Mouse (Mus musculus) CH12.LX (cell line): ENCODE measurements at regions not wholly inside any gene's neighbourhood (a gene's known extent, or its start where the extent isn't known, plus 50 kb on each side); places are given as distances from the start of the nearest gene placed in this dataset.

Source experiments
- CTCF ChIP-seq, 2 experiments: IDR thresholded peaks in 1 of 2; conservative IDR thresholded peaks in 1 of 2; 2 replicates each; pipeline ENCODE4 v1.5.1; 2011 to 2012; ENCODE audit warnings: low read depth in 2 of 2, low read length in 2 of 2, improper control_type of control experiment in 1 of 2, inconsistent platforms in 1 of 2, mild to moderate bottlenecking in 1 of 2, moderate library complexity in 1 of 2
- ELF1 ChIP-seq: IDR thresholded peaks from 2 replicates; pipeline ENCODE4 v1.6.1; 2014; ENCODE audit warnings: low read depth, mild to moderate bottlenecking, inconsistent platforms, low read length, improper control_type of control experiment
- EP300 ChIP-seq: IDR thresholded peaks from 2 replicates; pipeline ENCODE4 v1.6.1; 2011; ENCODE audit warnings: low read length, improper control_type of control experiment
- MAX ChIP-seq: IDR thresholded peaks from 2 replicates; pipeline ENCODE4 v1.6.1; 2011; ENCODE audit warnings: low read length, improper control_type of control experiment
- MEF2A ChIP-seq: IDR thresholded peaks from 2 replicates; pipeline ENCODE4 v1.6.1; 2014; ENCODE audit warnings: low read depth, mild to moderate bottlenecking, inconsistent platforms, low read length, improper control_type of control experiment, borderline replicate concordance
- POLR2A ChIP-seq: IDR thresholded peaks from 2 replicates; pipeline ENCODE4 v1.6.1; 2011; ENCODE audit warnings: low read depth, mild to moderate bottlenecking, improper control_type of control experiment, low read length
- POLR2AphosphoS2 ChIP-seq: IDR thresholded peaks from 2 replicates; pipeline ENCODE4 v1.6.1; 2011; ENCODE audit warnings: low read depth, low read length, improper control_type of control experiment
- RAD21 ChIP-seq: IDR thresholded peaks from 2 replicates; pipeline ENCODE4 v1.6.1; 2011; ENCODE audit warnings: low read depth, mild to moderate bottlenecking, low read length, improper control_type of control experiment, moderate library complexity
- SIN3A ChIP-seq: IDR thresholded peaks from 2 replicates; pipeline ENCODE4 v1.6.1; 2012; ENCODE audit warnings: low read length, improper control_type of control experiment, inconsistent platforms
- SMC3 ChIP-seq: IDR thresholded peaks from 2 replicates; pipeline ENCODE4 v1.6.1; 2011; ENCODE audit warnings: low read depth, low read length, improper control_type of control experiment
- TBP ChIP-seq: conservative IDR thresholded peaks from 2 replicates; pipeline ENCODE4 v1.6.1; 2011; ENCODE audit warnings: low read depth, low read length, improper control_type of control experiment
- USF1 ChIP-seq: IDR thresholded peaks from 2 replicates; pipeline ENCODE4 v1.6.1; 2014; ENCODE audit warnings: low read depth, mild to moderate bottlenecking, inconsistent platforms, low read length, improper control_type of control experiment
- ZKSCAN1 ChIP-seq: IDR thresholded peaks from 2 replicates; pipeline ENCODE4 v1.6.1; 2012; ENCODE audit warnings: low read depth, inconsistent platforms, low read length, improper control_type of control experiment, borderline replicate concordance
- ZNF384 ChIP-seq: IDR thresholded peaks from 2 replicates; pipeline ENCODE4 v1.6.1; 2012; ENCODE audit warnings: low read depth, low read length, improper control_type of control experiment, inconsistent platforms

GRCm38 (mm10) chr3:143333339-143333738 is 451.5 kb upstream of the Pkn2 start:
- no peak for TF ChIP-seq POLR2A
- no peak for TF ChIP-seq POLR2AphosphoS2
- TF ChIP-seq SIN3A, result no peak
- TF ChIP-seq EP300, result no peak
- TF ChIP-seq ZKSCAN1, result no peak
- TF ChIP-seq SMC3, result no peak
- TF ChIP-seq CTCF (conservative IDR thresholded peaks at IDR 0.05 in 1 of 2, IDR thresholded peaks at IDR 0.05 in 1 of 2; ENCODE audit: low read depth in 2 of 2, low read length in 2 of 2), result no peak
- TF ChIP-seq MEF2A, result no peak
- no peak for TF ChIP-seq MAX
- TF ChIP-seq ELF1, result no peak
- TF ChIP-seq ZNF384, result no peak
- no peak for TF ChIP-seq TBP
- no peak for TF ChIP-seq USF1
- no peak for TF ChIP-seq RAD21
